Mouse (Mus musculus) heart, adult 2 months (tissue): ENCODE data around the gene Sox2. TPM values are rescaled to one million over a fixed set of nuclear protein-coding genes. Genes with fewer than 3 reads are reported as not detected.
A peak's percentile ranks its signal among the peaks of the same experiment; 100 is the strongest.

Source experiments
- DNase-seq, 2 experiments: peaks; one replicate each; pipeline ENCODE4 v3.0.0; 2021
- H3K27ac ChIP-seq: fragments of 200-600 bp; 2 replicates; pipeline ENCODE4 v1.8.1; 2022
- H3K27me3 ChIP-seq: fragments of 200-500 bp; 2 replicates; pipeline ENCODE4 v1.6.1; 2012; ENCODE audit warnings: mild to moderate bottlenecking, low read length, inconsistent platforms, mixed read lengths; ENCODE audit not compliant: control insufficient read depth, insufficient read depth
- H3K36me3 ChIP-seq: fragments of 200-500 bp; 2 replicates; pipeline ENCODE4 v1.6.1; 2012; ENCODE audit warnings: low read length, inconsistent platforms; ENCODE audit not compliant: control insufficient read depth, insufficient read depth
- H3K4me1 ChIP-seq: fragments of 200-500 bp; 2 replicates; pipeline ENCODE4 v1.6.1; 2011; ENCODE audit warnings: low read length; ENCODE audit not compliant: control insufficient read depth, insufficient read depth
- H3K4me3 ChIP-seq: fragments of 200-600 bp; 2 replicates; pipeline ENCODE4 v1.8.1; 2022
- H3K79me2 ChIP-seq: fragments of 200-500 bp; replicated peaks from 2 replicates; pipeline ENCODE4 v1.6.1; 2012; ENCODE audit warnings: mild to moderate bottlenecking, inconsistent platforms, low read length, moderate library complexity, mixed read lengths; ENCODE audit not compliant: control insufficient read depth, insufficient read depth
- H3K9ac ChIP-seq: fragments of 200-500 bp; 2 replicates; pipeline ENCODE4 v1.6.1; 2012; ENCODE audit warnings: low read depth, mild to moderate bottlenecking, control low read depth, inconsistent platforms, low read length, mixed read lengths
- CTCF ChIP-seq: fragments of 200-600 bp; IDR thresholded peaks from 2 replicates; pipeline ENCODE4 v1.8.1; 2022; ENCODE audit warnings: antibody characterized with exemption, mild to moderate bottlenecking, moderate library complexity
- EP300 ChIP-seq: fragments of 200-500 bp; IDR thresholded peaks from 2 replicates; pipeline ENCODE4 v1.6.1; 2011; ENCODE audit warnings: low read depth, low read length, control low read depth; ENCODE audit not compliant: insufficient read depth
- POLR2A ChIP-seq: fragments of 200-500 bp; IDR thresholded peaks from 2 replicates; pipeline ENCODE4 v1.6.1; 2011; ENCODE audit warnings: mild to moderate bottlenecking, low read depth, low read length, control low read depth; ENCODE audit not compliant: insufficient read depth
- WGBS: fragments of 180-500 bp; shearing (Covaris S2); methylation state at CpG from one replicate; pipeline ENCODE4 v1.1.7; 2018; 5-methylcytosine and 5-hydroxymethylcytosine counted together
- intact Hi-C: fragments of 180-260 bp; cut with DNase I; formaldehyde crosslinking; loops from one replicate; pipeline ENCODE4 v1.15.1; 2025
- polyA plus RNA-seq: library from polyadenylated mRNA; depleted of rRNA; stranded (reverse); fragments of >200 nt; gene quantifications from 2 replicates; pipeline ENCODE4 v1.2.3, GENCODE M21; 2012
- total RNA-seq, 2 experiments: library from RNA; stranded (reverse); gene quantifications; 2 replicates each; pipeline ENCODE4 v1.2.3; 2021

The Sox2 gene
- total and polyA plus RNA-seq, 3 experiments = 0.66 TPM; not detected in 2

DNA sequence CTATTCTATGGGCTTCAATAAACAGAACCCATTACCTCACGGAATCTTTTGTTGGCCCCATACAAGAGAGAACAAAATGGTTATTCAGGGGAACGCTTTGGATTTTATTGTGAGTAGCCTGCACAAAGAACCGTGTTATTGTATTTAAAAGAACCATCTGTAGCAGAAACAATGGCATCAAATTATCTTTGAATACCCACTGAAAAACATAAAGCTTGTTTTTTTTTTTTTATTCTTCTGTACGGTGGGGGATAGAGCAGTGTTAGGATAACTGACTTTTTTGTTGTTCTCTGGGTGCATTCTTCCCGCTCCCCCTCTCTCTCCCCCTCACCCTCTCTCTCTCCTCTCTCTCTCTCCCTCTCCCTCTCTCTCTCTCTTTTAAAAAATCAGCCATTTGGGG lies 12.3 kb upstream of the Sox2 start:
- intact Hi-C loops = loop anchor here (5.0 kb wide), 2 partner anchors 34 to 681 kb away; no protein-coding TSS in a partner anchor
- TF ChIP-seq EP300 (no peak), POLR2A (no peak), CTCF (no peak)
- no peak overlapping the region for H3K4me3 ChIP-seq
- no peak overlapping the region for H3K9ac ChIP-seq
- H3K27ac ChIP-seq = no peak overlapping the region
- no peaks in the 10 kb centered on the region for H3K4me1 ChIP-seq
- H3K36me3 ChIP-seq = no peaks in the 10 kb centered on the region
- H3K79me2 ChIP-seq = no peaks in the 10 kb centered on the region
- H3K27me3 ChIP-seq = peaks cover 17% of the 10 kb centered on the region
- 49% methylated on average over 5 of the region's 5 CpGs for WGBS
- no peak for DNase-seq

DNA sequence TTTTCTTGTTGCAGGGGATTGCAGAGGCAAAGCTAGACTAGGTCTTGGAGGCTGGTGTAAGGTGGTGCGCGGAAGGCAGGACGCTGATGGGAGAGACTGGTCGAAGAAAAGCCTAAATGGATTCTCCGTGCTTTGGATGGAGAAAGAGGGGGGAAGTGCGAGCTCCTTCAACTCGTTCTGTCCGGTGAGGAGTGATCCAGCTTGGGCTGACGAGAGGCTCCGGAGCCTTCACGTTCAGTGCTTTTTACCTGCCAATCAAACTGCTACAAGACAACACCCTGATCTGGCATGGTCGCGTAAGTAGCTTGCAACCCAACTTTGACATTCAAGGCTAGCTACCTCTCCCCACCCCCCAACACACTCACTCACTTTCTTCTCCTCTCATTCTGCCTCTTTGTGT lies 11.9 kb upstream of the Sox2 start:
- 10% methylated on average over 13 of the region's 13 CpGs for WGBS
- no peak overlapping the region for H3K9ac ChIP-seq
- intact Hi-C loops = loop anchor here (5.0 kb wide), 2 partner anchors 34 to 681 kb away; no protein-coding TSS in a partner anchor
- DNase-seq = no peak
- H3K36me3 ChIP-seq = no peaks in the 10 kb centered on the region
- TF ChIP-seq EP300 (no peak), POLR2A (no peak), CTCF (no peak)
- no peak overlapping the region for H3K4me3 ChIP-seq
- no peaks in the 10 kb centered on the region for H3K4me1 ChIP-seq
- H3K79me2 ChIP-seq = no peaks in the 10 kb centered on the region
- peaks cover 19% of the 10 kb centered on the region for H3K27me3 ChIP-seq
- no peak overlapping the region for H3K27ac ChIP-seq

DNA sequence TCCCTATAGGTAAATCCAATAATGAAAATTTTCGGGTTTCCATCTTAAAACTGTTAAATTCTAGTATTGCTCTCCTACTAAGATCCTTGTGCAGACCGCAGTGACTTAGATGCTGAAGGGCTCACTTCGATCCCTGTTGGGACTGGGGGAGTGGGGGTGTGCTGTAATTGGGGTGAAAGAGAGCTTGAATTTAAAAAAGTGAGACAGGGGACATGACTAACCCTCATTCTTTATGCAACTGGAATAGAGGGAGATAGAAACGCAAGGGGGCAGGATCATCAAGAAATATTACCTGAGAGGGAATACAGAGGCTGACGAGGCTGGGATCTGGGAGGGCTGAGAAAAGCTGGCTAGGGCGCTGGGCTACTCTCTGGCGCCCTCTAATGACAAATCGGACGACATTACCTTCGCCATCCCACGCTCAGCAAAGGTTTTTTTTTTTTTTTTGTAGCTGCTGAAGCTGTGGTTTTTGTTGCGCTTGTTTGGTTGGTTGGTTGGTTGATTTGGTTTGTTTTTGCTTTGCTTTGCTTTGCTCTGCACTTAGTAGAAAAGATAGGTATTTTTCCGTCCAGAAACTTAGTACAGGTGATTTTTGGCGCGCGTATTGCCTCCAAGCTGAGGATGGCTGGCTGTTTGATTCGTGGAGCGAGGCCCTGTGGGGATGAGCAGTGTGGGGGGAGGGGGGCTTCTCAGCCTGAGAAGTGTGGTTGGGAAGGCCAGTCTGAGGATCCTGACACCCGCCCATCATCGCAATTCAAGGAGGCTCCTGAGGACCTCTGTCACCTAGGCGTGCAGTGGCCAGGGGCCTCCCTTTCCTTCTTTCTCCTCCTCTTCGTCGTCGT lies 11.0 kb upstream of the Sox2 start:
- H3K27me3 ChIP-seq = peaks cover 25% of the 10 kb centered on the region
- H3K4me1 ChIP-seq = no peaks in the 10 kb centered on the region
- intact Hi-C loops = loop anchor here (5.0 kb wide), 2 partner anchors 33 to 682 kb away; no protein-coding TSS in a partner anchor
- no peak overlapping the region for H3K4me3 ChIP-seq
- no peak for DNase-seq
- no peaks in the 10 kb centered on the region for H3K36me3 ChIP-seq
- no peak for TF ChIP-seq POLR2A
- peak; percentile 68 for TF ChIP-seq CTCF
- no peak for TF ChIP-seq EP300
- no peak overlapping the region for H3K9ac ChIP-seq
- WGBS = 8% methylated on average over 24 of the region's 24 CpGs
- no peak overlapping the region for H3K27ac ChIP-seq
- no peaks in the 10 kb centered on the region for H3K79me2 ChIP-seq

DNA sequence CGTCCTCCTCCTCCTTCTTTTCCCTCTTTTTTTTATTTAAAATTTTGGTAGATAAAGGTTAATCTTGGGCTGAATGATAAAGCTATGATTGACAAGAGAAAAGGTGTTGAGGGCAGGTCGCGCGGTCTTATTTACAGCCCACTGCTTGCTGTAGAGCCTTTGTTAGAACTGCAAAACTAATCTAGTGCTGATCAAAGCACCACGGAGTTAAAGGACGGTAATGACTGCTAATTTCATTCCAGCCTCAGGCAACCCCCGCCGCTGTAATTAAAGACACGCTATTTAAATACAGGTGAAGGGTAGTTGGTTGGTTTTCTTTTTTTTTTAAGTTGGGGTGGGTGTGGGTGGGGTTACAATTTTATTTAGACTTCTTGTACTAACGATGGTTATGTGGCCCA lies 10.3 kb upstream of the Sox2 start:
- Histone ChIP-seq H3K27ac (no peak overlapping the region), H3K4me1 (no peaks in the 10 kb centered on the region), H3K79me2 (no peaks in the 10 kb centered on the region), H3K27me3 (peaks cover 25% of the 10 kb centered on the region), H3K36me3 (no peaks in the 10 kb centered on the region), H3K9ac (no peak overlapping the region), H3K4me3 (no peak overlapping the region)
- intact Hi-C loops = loop anchor here (5.0 to 10.0 kb wide), 3 partner anchors 32 to 683 kb away; no protein-coding TSS in a partner anchor
- no peak for DNase-seq
- WGBS = 10% methylated on average over 10 of the region's 10 CpGs
- TF ChIP-seq POLR2A (no peak), CTCF (no peak), EP300 (no peak)

DNA sequence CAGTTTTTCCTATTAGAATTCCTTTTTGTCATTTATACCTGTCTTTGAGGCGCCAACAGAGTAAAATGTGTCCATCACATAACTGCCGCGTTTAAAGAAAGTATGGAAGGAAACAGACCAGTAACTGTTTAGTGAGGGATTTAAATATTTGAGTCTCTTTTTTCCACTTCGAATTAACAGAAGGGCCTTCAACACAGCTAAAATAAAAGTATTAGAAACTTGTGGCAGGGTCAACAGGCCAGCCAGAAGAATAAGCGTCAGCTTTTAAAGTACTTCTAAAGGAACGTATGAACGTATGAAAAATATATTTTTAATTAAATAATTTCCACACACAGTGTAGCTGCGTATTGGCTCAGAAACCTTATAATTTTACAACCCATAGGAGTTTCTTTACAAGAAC lies 9.9 kb upstream of the Sox2 start:
- Histone ChIP-seq H3K27me3 (peaks cover 25% of the 10 kb centered on the region), H3K36me3 (no peaks in the 10 kb centered on the region), H3K4me3 (no peak overlapping the region), H3K9ac (no peak overlapping the region), H3K79me2 (no peaks in the 10 kb centered on the region), H3K27ac (no peak overlapping the region), H3K4me1 (no peaks in the 10 kb centered on the region)
- DNase-seq = no peak
- no peak for TF ChIP-seq EP300
- intact Hi-C loops = loop anchor here (10.0 kb wide), 1 partner anchor 405 kb away; no protein-coding TSS in a partner anchor
- WGBS = 15% methylated on average over 8 of the region's 8 CpGs
